Mouse (Mus musculus): ENCODE data around the gene Mon2.
"Not testable (repeated sequence)": the region's sequence is repeated elsewhere in the genome, so short reads cannot be mapped to it uniquely, and the experiment has no call there.

Mon2 gene

GRCm38 (mm10) chr10:122965650-122966049, 110.7 kb downstream of the Mon2 start:
- CTCF ChIA-PET = not testable (repeated sequence)

GRCm38 (mm10) chr10:122964241-122964636, 112.1 kb downstream of the Mon2 start:
- CTCF ChIA-PET = no interaction called here

GRCm38 (mm10) chr10:122963463-122964240, 112.7 kb downstream of the Mon2 start:
- CTCF ChIA-PET = no interaction called here

- CTCF ChIA-PET = no interaction called here
Observed at GRCm38 (mm10) chr10:122962651-122963050, 113.7 kb downstream of the Mon2 start.

- CTCF ChIA-PET = no interaction called here
Observed at GRCm38 (mm10) chr10:122961494-122961893, 114.8 kb downstream of the Mon2 start.

GRCm38 (mm10) chr10:122960738-122961137, 115.6 kb downstream of the Mon2 start:
- CTCF ChIA-PET = no interaction called here

- CTCF ChIA-PET = no interaction called here
Observed at GRCm38 (mm10) chr10:122960216-122960615, 116.1 kb downstream of the Mon2 start.

- CTCF ChIA-PET = no interaction called here
Observed at GRCm38 (mm10) chr10:122958699-122959098, 117.6 kb downstream of the Mon2 start.

- CTCF ChIA-PET = no interaction called here
Observed at GRCm38 (mm10) chr10:122957918-122958317, 118.4 kb downstream of the Mon2 start.

GRCm38 (mm10) chr10:122953576-122953975, 122.7 kb downstream of the Mon2 start:
- CTCF ChIA-PET = no interaction called here

- CTCF ChIA-PET = interaction anchor here (0.7 kb wide), 1 partner anchor 17 kb away, joined by 8 read pairs; no protein-coding TSS in a partner anchor
Observed at GRCm38 (mm10) chr10:122950966-122951365, 125.3 kb downstream of the Mon2 start.

- CTCF ChIA-PET = no interaction called here
Observed at GRCm38 (mm10) chr10:122944888-122945287, 131.4 kb downstream of the Mon2 start.

GRCm38 (mm10) chr10:122943824-122944223, 132.5 kb downstream of the Mon2 start:
- CTCF ChIA-PET = no interaction called here

GRCm38 (mm10) chr10:122942771-122943170, 133.5 kb downstream of the Mon2 start:
- CTCF ChIA-PET = no interaction called here
